Mouse (Mus musculus) embryo, embryonic 9.5 days (tissue): ENCODE measurements at regions not wholly inside any gene's neighbourhood (a gene's known extent, or its start where the extent isn't known, plus 50 kb on each side); places are given as distances from the start of the nearest gene placed in this dataset.
A peak's percentile ranks its signal among the peaks of the same experiment; 100 is the strongest.

Source experiments
- DNase-seq: peaks from one replicate; pipeline ENCODE4 v3.0.0-alpha.2; 2017; ENCODE audit errors: extremely low spot score

GRCm38 (mm10) chr5:91456924-91457323 lies 54.1 kb upstream of the Btc start:
- no peak for DNase-seq

- DNase-seq: peak; percentile 47
Observed at GRCm38 (mm10) chr5:91464876-91465508, 52.4 kb upstream of the Parm1 start.
